Mouse (Mus musculus): ENCODE data around the gene Ret.

- TF ChIP-seq FLI1 (IDR thresholded peaks at IDR 0.05; ENCODE audit: low read length) (no peak), GATA1 (IDR thresholded peaks at IDR 0.05; ENCODE audit: borderline replicate concordance, low read length) (no peak)
Measured at GRCm38 (mm10) chr6:118150128-118150527, 47.4 kb downstream of the Ret start.

Data from megakaryocyte, embryonic 14.5 days (primary cell).